Mouse (Mus musculus) brain, embryonic 14.5 days (tissue): ENCODE data around the gene Traip.

Source experiments
- CTCF ChIP-seq: fragments of 200-500 bp; IDR thresholded peaks from 2 replicates; pipeline ENCODE4 v1.5.1; 2012; ENCODE audit warnings: inconsistent platforms, mild to moderate bottlenecking, moderate library complexity, borderline replicate concordance; ENCODE audit not compliant: insufficient read depth, insufficient read length; ENCODE audit errors: extremely low read depth
- POLR2A ChIP-seq: fragments of 200-500 bp; IDR thresholded peaks from 2 replicates; pipeline ENCODE4 v1.6.1; 2012; ENCODE audit warnings: mild to moderate bottlenecking, inconsistent platforms, borderline replicate concordance; ENCODE audit not compliant: poor library complexity, insufficient read depth, insufficient read length, severe bottlenecking; ENCODE audit errors: extremely low read depth

- TF ChIP-seq CTCF (no peak), POLR2A (no peak)
Measured at GRCm38 (mm10) chr9:107971690-107972541, 22.0 kb downstream of the Traip start.
